Mouse (Mus musculus): ENCODE data around the gene Gm11983. TPM values are rescaled to one million over a fixed set of nuclear protein-coding genes. Genes with fewer than 3 reads are reported as not detected.
"Not testable (repeated sequence)": the region's sequence is repeated elsewhere in the genome, so short reads cannot be mapped to it uniquely, and the experiment has no call there.

Gene Gm11983
- polyA plus RNA-seq, 1 experiment from 2014 or later, result not detected

GRCm38 (mm10) chr11:6802879-6803278 is 34.6 kb downstream of the Gm11983 start:
- H3K9me3 ChIP-seq (ENCODE audit: low read length); H3K27me3 ChIP-seq (ENCODE audit: insufficient read depth, low read length); H3K36me3 ChIP-seq (ENCODE audit: insufficient read depth, low read length); ATAC-seq (ENCODE audit: low FRiP score, low TSS enrichment); H3K9ac ChIP-seq (replicated peaks; ENCODE audit: low read length); H3K4me3 ChIP-seq (ENCODE audit: low read length); H3K27ac ChIP-seq (ENCODE audit: low read length); H3K4me1 ChIP-seq (ENCODE audit: insufficient read depth, low read length); H3K4me2 ChIP-seq (replicated peaks; ENCODE audit: low read depth, low read length): not testable (repeated sequence)

- Histone ChIP-seq H3K4me3 (ENCODE audit: low read length) (no peak overlapping the region), H3K4me2 (replicated peaks; ENCODE audit: low read depth, low read length) (no peak overlapping the region), H3K9me3 (ENCODE audit: low read length) (no peaks in the 10 kb centered on the region), H3K36me3 (ENCODE audit: insufficient read depth, low read length) (no peaks in the 10 kb centered on the region), H3K27me3 (ENCODE audit: insufficient read depth, low read length) (no peaks in the 10 kb centered on the region), H3K9ac (replicated peaks; ENCODE audit: low read length) (no peak overlapping the region), H3K27ac (ENCODE audit: low read length) (no peak overlapping the region), H3K4me1 (ENCODE audit: insufficient read depth, low read length) (no peaks in the 10 kb centered on the region)
- WGBS, result 93% methylated on average over 3 of the region's 3 CpGs
- ATAC-seq (ENCODE audit: low FRiP score, low TSS enrichment), result no peak
Measured at GRCm38 (mm10) chr11:6790690-6791089, 46.8 kb downstream of the Gm11983 start.

Other genes starting within 250 kb of the Gm11983 start
- 1.9 and 2.0 TPM in 2 replicates for gene Nacad, start 231.6 kb downstream of the Gm11983 start, polyA plus RNA-seq (2015; fragmentation: Nextera tagmentation; extraction: Ambion mirVana)
- gene Tbrg4, start 211.6 kb downstream of the Gm11983 start, polyA plus RNA-seq (2015; fragmentation: Nextera tagmentation; extraction: Ambion mirVana), result 45.6 and 49.1 TPM in 2 replicates
- not detected in 2 replicates for gene Wap, start 199.0 kb downstream of the Gm11983 start, polyA plus RNA-seq (2015; fragmentation: Nextera tagmentation; extraction: Ambion mirVana)
- gene Ramp3, start 179.1 kb downstream of the Gm11983 start, polyA plus RNA-seq (2015; fragmentation: Nextera tagmentation; extraction: Ambion mirVana), result 15.4 and 16.5 TPM in 2 replicates
- 1.6 and 1.9 TPM in 2 replicates for gene Adcy1, start 225.8 kb upstream of the Gm11983 start, polyA plus RNA-seq (2015; fragmentation: Nextera tagmentation; extraction: Ambion mirVana)

Data from kidney, embryonic 16.5 days (tissue).